Mouse (Mus musculus) lung, adult 2 months (tissue): ENCODE measurements around the gene Abca8a. TPM values are rescaled to one million over a fixed set of nuclear protein-coding genes. Genes with fewer than 3 reads are reported as not detected.

ENCODE experiments used
- DNase-seq: peaks from one replicate; pipeline ENCODE4 v3.0.0; 2022
- H3K4me1 ChIP-seq: fragments of 200-500 bp; 2 replicates; pipeline ENCODE4 v1.6.1; 2011; ENCODE audit warnings: low read length; ENCODE audit not compliant: control insufficient read depth, insufficient read depth
- H3K4me3 ChIP-seq: fragments of 200-500 bp; replicated peaks from 2 replicates; pipeline ENCODE3; 2011; ENCODE audit warnings: low read depth, mild to moderate bottlenecking, control low read depth, low read length; ENCODE audit errors: extremely low read depth
- CTCF ChIP-seq: fragments of 200-500 bp; IDR thresholded peaks from 2 replicates; pipeline ENCODE4 v1.5.1; 2011; ENCODE audit warnings: mild to moderate bottlenecking, low read length, control low read depth; ENCODE audit not compliant: insufficient read depth
- POLR2A ChIP-seq: fragments of 200-500 bp; IDR thresholded peaks from 2 replicates; pipeline ENCODE4 v1.6.1; 2011; ENCODE audit warnings: low read depth, mild to moderate bottlenecking, control low read depth, low read length, borderline replicate concordance; ENCODE audit errors: extremely low read depth
- WGBS: fragments of 180-500 bp; shearing (Covaris S2); methylation state at CpG from one replicate; pipeline ENCODE4 v1.1.7; 2018; 5-methylcytosine and 5-hydroxymethylcytosine counted together
- polyA plus RNA-seq: library from polyadenylated mRNA; depleted of rRNA; stranded (reverse); fragments of >200 nt; gene quantifications from 2 replicates; pipeline ENCODE4 v1.2.3, GENCODE M21; 2012; rRNA removed

Abca8a gene
- 16.5 and 23.0 TPM in 2 replicates for polyA plus RNA-seq

DNA sequence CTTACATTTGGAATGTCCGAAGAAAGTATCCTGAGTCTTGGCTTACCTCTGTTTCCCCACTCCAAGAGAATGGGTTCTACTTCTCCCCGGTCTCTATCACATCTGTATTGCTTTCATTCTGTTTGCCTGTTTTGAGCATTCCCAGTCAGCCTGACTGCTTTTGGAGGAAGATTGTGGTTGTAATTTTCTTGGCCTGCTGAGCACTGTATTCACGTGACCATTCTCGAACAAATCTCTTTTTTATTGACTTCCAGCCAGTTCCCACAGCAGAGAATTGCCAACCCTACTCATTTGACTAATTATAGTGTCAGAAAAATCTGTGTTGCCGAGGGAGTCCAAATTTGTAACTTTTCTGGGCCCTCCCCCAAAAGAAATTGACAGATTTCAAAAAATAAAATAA lies at the start of gene Abca8a:
Gene Abca8a, minus strand, starts transcription at position 121 of the 400 bp plus-strand sequence.
- no peaks in the 10 kb centered on the region for H3K4me1 ChIP-seq
- WGBS: 54% methylated on average over 5 of the region's 5 CpGs
- peak within 1 kb of the TSS; percentile 57 for H3K4me3 ChIP-seq
- DNase-seq: no peak
- no peak for TF ChIP-seq POLR2A
- TF ChIP-seq CTCF: no peak

DNA sequence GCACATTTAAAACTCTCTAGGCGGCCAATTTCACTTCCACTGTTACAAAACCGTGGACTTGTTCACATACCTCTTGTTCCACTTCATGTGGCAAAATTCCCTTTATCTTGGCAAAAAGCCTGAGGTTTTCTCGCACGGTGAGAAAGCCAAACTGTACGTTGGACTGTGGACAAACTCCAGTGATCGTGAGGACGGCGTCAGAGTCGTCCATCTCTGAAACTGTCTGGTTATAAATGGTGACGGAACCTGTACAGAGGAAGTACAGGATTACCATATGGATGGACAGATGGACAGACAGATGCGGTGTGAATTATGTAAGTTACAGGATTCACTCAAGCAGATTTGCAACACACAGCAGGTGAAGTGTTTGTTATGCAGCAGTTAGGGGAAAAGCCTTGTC lies 49.6 kb upstream of the Abca8a start:
- TF ChIP-seq POLR2A (no peak), CTCF (no peak)
- DNase-seq: no peak
- no peak overlapping the region for H3K4me3 ChIP-seq
- 53% methylated on average over 11 of the region's 11 CpGs for WGBS
- H3K4me1 ChIP-seq: no peaks in the 10 kb centered on the region

GRCm38 (mm10) chr11:110130760-110131159 lies 35.0 kb upstream of the Abca8a start:
- no peaks in the 10 kb centered on the region for H3K4me1 ChIP-seq
- WGBS: 51% methylated on average over 5 of the region's 5 CpGs
- no peak overlapping the region for H3K4me3 ChIP-seq
- DNase-seq: no peak
- TF ChIP-seq POLR2A (no peak), CTCF (no peak)

- TF ChIP-seq POLR2A: no peak
- TF ChIP-seq CTCF: no peak
- Histone ChIP-seq H3K4me3 (no peak overlapping the region), H3K4me1 (no peaks in the 10 kb centered on the region)
- DNase-seq: no peak
- 44% methylated on average over 4 of the region's 4 CpGs for WGBS
Measured at GRCm38 (mm10) chr11:110111137-110111536, 15.4 kb upstream of the Abca8a start.

DNA sequence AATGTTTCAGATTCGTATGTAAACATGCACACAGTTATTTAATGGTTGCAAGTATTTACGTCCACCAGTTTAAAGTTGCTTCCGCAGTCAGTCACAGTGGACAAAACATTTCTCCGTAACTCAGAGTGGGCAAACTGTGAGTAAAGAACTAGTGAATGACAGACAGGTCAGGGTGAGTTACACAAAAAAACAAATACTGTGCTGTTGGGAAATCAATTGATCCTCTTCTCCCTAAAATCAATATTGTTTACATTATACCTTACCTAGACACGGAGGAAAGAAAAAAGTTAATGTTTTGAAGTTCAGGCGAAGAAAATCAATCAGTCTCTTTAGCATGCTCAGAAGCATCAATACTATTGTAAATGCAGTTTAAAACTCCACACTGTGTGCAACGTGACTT lies 5.7 kb upstream of the Abca8a start:
- TF ChIP-seq CTCF: no peak
- TF ChIP-seq POLR2A: no peak
- H3K4me3 ChIP-seq: no peak overlapping the region
- no peaks in the 10 kb centered on the region for H3K4me1 ChIP-seq
- DNase-seq: no peak
- 79% methylated on average over 7 of the region's 7 CpGs for WGBS

- no peak for DNase-seq
- no peaks in the 10 kb centered on the region for H3K4me1 ChIP-seq
- 48% methylated on average over 4 of the region's 4 CpGs for WGBS
- no peak overlapping the region for H3K4me3 ChIP-seq
- no peak for TF ChIP-seq CTCF
- TF ChIP-seq POLR2A: no peak
Measured at GRCm38 (mm10) chr11:110098901-110099300, 3.1 kb upstream of the Abca8a start.

GRCm38 (mm10) chr11:110097465-110097864 lies 1.7 kb upstream of the Abca8a start:
- WGBS: 54% methylated on average over 6 of the region's 6 CpGs
- no peak for DNase-seq
- H3K4me3 ChIP-seq: no peak overlapping the region
- TF ChIP-seq CTCF (no peak), POLR2A (no peak)
- no peaks in the 10 kb centered on the region for H3K4me1 ChIP-seq

- no peak for DNase-seq
- peak overlapping the region; percentile 43 for H3K4me3 ChIP-seq
- H3K4me1 ChIP-seq: no peaks in the 10 kb centered on the region
- TF ChIP-seq POLR2A (no peak), CTCF (no peak)
- WGBS: 42% methylated on average over 7 of the region's 7 CpGs
Measured at GRCm38 (mm10) chr11:110094846-110095380, 865 bp downstream of the Abca8a start.

DNA sequence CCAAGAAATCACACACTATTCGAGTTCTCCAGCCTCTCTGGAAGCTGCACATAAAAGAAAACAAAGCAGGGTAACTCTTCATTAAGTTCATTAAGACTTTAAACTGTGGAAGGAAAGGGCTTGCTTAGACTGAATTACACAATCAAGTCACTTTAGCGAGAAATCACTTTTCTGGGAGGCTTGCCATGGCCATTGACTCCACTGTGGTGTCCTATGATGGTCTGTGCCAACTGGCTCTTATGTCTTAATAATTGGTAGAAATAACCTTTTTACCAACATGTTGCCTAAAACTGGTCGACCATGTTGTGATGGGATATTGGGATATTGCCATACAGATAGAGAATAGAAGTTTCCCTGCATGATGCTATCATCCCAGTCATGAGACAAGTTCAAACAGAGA lies 1.5 kb downstream of the Abca8a start:
- 59% methylated on average over 3 of the region's 3 CpGs for WGBS
- H3K4me3 ChIP-seq: peak overlapping the region; percentile 37

GRCm38 (mm10) chr11:110091328-110091727 lies 4.5 kb downstream of the Abca8a start:
- WGBS: 31% methylated on average over 2 of the region's 2 CpGs
- Histone ChIP-seq H3K4me3 (no peak overlapping the region), H3K4me1 (no peaks in the 10 kb centered on the region)
- no peak for TF ChIP-seq CTCF
- no peak for TF ChIP-seq POLR2A
- DNase-seq: no peak

More for the DNA sequence above, 1.5 kb downstream of the Abca8a start:
- DNase-seq: no peak
- H3K4me1 ChIP-seq: no peaks in the 10 kb centered on the region
- TF ChIP-seq CTCF (no peak), POLR2A (no peak)

DNA sequence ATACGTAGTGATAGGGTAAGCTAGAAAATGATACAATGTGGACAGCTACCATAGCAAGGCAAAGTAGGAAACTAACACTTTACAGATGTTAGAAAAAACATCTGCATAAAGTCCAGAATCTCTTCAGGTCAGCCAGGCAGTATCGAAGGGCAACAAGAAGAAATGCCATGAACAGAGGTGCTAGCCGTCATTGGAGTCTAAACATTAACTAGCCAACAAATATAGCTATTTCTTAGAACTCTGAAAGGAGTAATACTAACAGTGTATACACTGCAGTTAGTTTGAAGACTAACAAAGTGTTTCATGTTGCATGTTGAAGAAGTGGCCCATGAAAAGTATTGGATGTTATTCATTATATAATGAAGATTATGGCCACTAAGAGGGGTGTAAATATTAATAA lies 23.6 kb downstream of the Abca8a start:
- Histone ChIP-seq H3K4me1 (no peaks in the 10 kb centered on the region), H3K4me3 (no peak overlapping the region)
- TF ChIP-seq CTCF: no peak
- 74% methylated on average over 3 of the region's 3 CpGs for WGBS
- DNase-seq: no peak
